Mouse (Mus musculus): ENCODE data around the gene Fam76a. TPM values are rescaled to one million over a fixed set of nuclear protein-coding genes. Genes with fewer than 3 reads are reported as not detected.
A peak's percentile ranks its signal among the peaks of the same experiment; 100 is the strongest.

The Fam76a gene
- polyA plus RNA-seq, 1 experiment from 2014 or later, result 24.6 TPM

GRCm38 (mm10) chr4:132946047-132947001 is 24.0 kb upstream of the Fam76a start:
- no peaks in the 10 kb centered on the region for H3K9me3 ChIP-seq (replicated peaks; ENCODE audit: control insufficient read depth, low read length)
- H3K27me3 ChIP-seq (ENCODE audit: control insufficient read depth, insufficient read depth, low read depth, low read length), result no peaks in the 10 kb centered on the region
- 17% methylated on average over 27 of the region's 27 CpGs for WGBS (ENCODE audit: insufficient replicate concordance)
- peak overlapping the region; percentile 28 for H3K9ac ChIP-seq (ENCODE audit: low read depth, low read length)
- peak overlapping the region; percentile 47 for H3K4me2 ChIP-seq (ENCODE audit: low read depth, low read length)
- ATAC-seq (ENCODE audit: low read depth), result peak; percentile 47
- no peaks in the 10 kb centered on the region for H3K36me3 ChIP-seq (ENCODE audit: control insufficient read depth, insufficient read depth)
- H3K27ac ChIP-seq (ENCODE audit: low read length), result peak overlapping the region; percentile 74
- peak overlapping the region; percentile 14 for H3K4me3 ChIP-seq (ENCODE audit: low read depth, low read length)
- H3K4me1 ChIP-seq (ENCODE audit: control insufficient read depth, low read depth, low read length), result peaks cover 21% of the 10 kb centered on the region

- no peaks in the 10 kb centered on the region for H3K9me3 ChIP-seq (replicated peaks; ENCODE audit: control insufficient read depth, low read length)
Measured at GRCm38 (mm10) chr4:132945261-132946046, 23.1 kb upstream of the Fam76a start.

GRCm38 (mm10) chr4:132944776-132945175 is 22.4 kb upstream of the Fam76a start:
- no peak for ATAC-seq (ENCODE audit: low read depth)
- WGBS (ENCODE audit: insufficient replicate concordance), result 50% methylated on average over 4 of the region's 4 CpGs
- Histone ChIP-seq H3K4me3 (ENCODE audit: low read depth, low read length) (no peak overlapping the region), H3K27me3 (ENCODE audit: control insufficient read depth, insufficient read depth, low read depth, low read length) (0 out of 2 replicates have a peak, but pooled peaks cover 4% of the 10 kb centered on the region), H3K9ac (ENCODE audit: low read depth, low read length) (no peak overlapping the region), H3K9me3 (replicated peaks; ENCODE audit: control insufficient read depth, low read length) (no peaks in the 10 kb centered on the region), H3K4me2 (ENCODE audit: low read depth, low read length) (no peak overlapping the region), H3K36me3 (ENCODE audit: control insufficient read depth, insufficient read depth) (no peaks in the 10 kb centered on the region), H3K4me1 (ENCODE audit: control insufficient read depth, low read depth, low read length) (peaks cover 13% of the 10 kb centered on the region), H3K27ac (ENCODE audit: low read length) (no peak overlapping the region)

More at GRCm38 (mm10) chr4:132945261-132946046, 23.1 kb upstream of the Fam76a start:
- Histone ChIP-seq H3K27me3 (ENCODE audit: control insufficient read depth, insufficient read depth, low read depth, low read length) (0 out of 2 replicates have a peak, but pooled peaks cover 3% of the 10 kb centered on the region), H3K4me2 (ENCODE audit: low read depth, low read length) (peak overlapping the region; percentile 47), H3K4me3 (ENCODE audit: low read depth, low read length) (peak overlapping the region; percentile 14), H3K4me1 (ENCODE audit: control insufficient read depth, low read depth, low read length) (peaks cover 20% of the 10 kb centered on the region), H3K9ac (ENCODE audit: low read depth, low read length) (peak overlapping the region; percentile 28; the same call in 1 of the 2 replicates), H3K36me3 (ENCODE audit: control insufficient read depth, insufficient read depth) (no peaks in the 10 kb centered on the region), H3K27ac (ENCODE audit: low read length) (peak overlapping the region; percentile 74)
- ATAC-seq (ENCODE audit: low read depth), result peak; percentile 67
- WGBS (ENCODE audit: insufficient replicate concordance), result 4% methylated on average over 15 of the region's 15 CpGs

- 0 out of 2 replicates have a peak, but pooled peaks cover 4% of the 10 kb centered on the region for H3K27me3 ChIP-seq (ENCODE audit: control insufficient read depth, insufficient read depth, low read depth, low read length)
- no peak overlapping the region for H3K4me3 ChIP-seq (ENCODE audit: low read depth, low read length)
- no peaks in the 10 kb centered on the region for H3K9me3 ChIP-seq (replicated peaks; ENCODE audit: control insufficient read depth, low read length)
- no peaks in the 10 kb centered on the region for H3K36me3 ChIP-seq (ENCODE audit: control insufficient read depth, insufficient read depth)
- peaks cover 13% of the 10 kb centered on the region for H3K4me1 ChIP-seq (ENCODE audit: control insufficient read depth, low read depth, low read length)
- H3K27ac ChIP-seq (ENCODE audit: low read length), result no peak overlapping the region
- ATAC-seq (ENCODE audit: low read depth), result no peak
- WGBS (ENCODE audit: insufficient replicate concordance), result 24% methylated on average over 12 of the region's 12 CpGs
- H3K4me2 ChIP-seq (ENCODE audit: low read depth, low read length), result no peak overlapping the region
- no peak overlapping the region for H3K9ac ChIP-seq (ENCODE audit: low read depth, low read length)
Measured at GRCm38 (mm10) chr4:132944106-132944505, 21.7 kb upstream of the Fam76a start.

- 0 out of 2 replicates have a peak, but pooled peaks cover 4% of the 10 kb centered on the region for H3K27me3 ChIP-seq (ENCODE audit: control insufficient read depth, insufficient read depth, low read depth, low read length)
- no peak overlapping the region for H3K27ac ChIP-seq (ENCODE audit: low read length)
- H3K9ac ChIP-seq (ENCODE audit: low read depth, low read length), result no peak overlapping the region
- H3K36me3 ChIP-seq (ENCODE audit: control insufficient read depth, insufficient read depth), result no peaks in the 10 kb centered on the region
- no peaks in the 10 kb centered on the region for H3K9me3 ChIP-seq (replicated peaks; ENCODE audit: control insufficient read depth, low read length)
- WGBS (ENCODE audit: insufficient replicate concordance), result 61% methylated on average over 8 of the region's 8 CpGs
- H3K4me2 ChIP-seq (ENCODE audit: low read depth, low read length), result no peak overlapping the region
- no peak overlapping the region for H3K4me3 ChIP-seq (ENCODE audit: low read depth, low read length)
- ATAC-seq (ENCODE audit: low read depth), result no peak
- H3K4me1 ChIP-seq (ENCODE audit: control insufficient read depth, low read depth, low read length), result peaks cover 13% of the 10 kb centered on the region
Measured at GRCm38 (mm10) chr4:132943088-132943487, 20.7 kb upstream of the Fam76a start.

GRCm38 (mm10) chr4:132941012-132941729 is 18.8 kb upstream of the Fam76a start:
- H3K9me3 ChIP-seq (replicated peaks; ENCODE audit: control insufficient read depth, low read length), result no peaks in the 10 kb centered on the region
- no peak overlapping the region for H3K9ac ChIP-seq (ENCODE audit: low read depth, low read length)
- WGBS (ENCODE audit: insufficient replicate concordance), result 52% methylated on average over 23 of the region's 23 CpGs
- no peak overlapping the region for H3K4me2 ChIP-seq (ENCODE audit: low read depth, low read length)
- ATAC-seq (ENCODE audit: low read depth), result no peak
- H3K36me3 ChIP-seq (ENCODE audit: control insufficient read depth, insufficient read depth), result no peaks in the 10 kb centered on the region
- no peak overlapping the region for H3K4me3 ChIP-seq (ENCODE audit: low read depth, low read length)
- H3K27me3 ChIP-seq (ENCODE audit: control insufficient read depth, insufficient read depth, low read depth, low read length), result 0 out of 2 replicates have a peak, but pooled peaks cover 4% of the 10 kb centered on the region
- H3K4me1 ChIP-seq (ENCODE audit: control insufficient read depth, low read depth, low read length), result peaks cover 6% of the 10 kb centered on the region
- H3K27ac ChIP-seq (ENCODE audit: low read length), result no peak overlapping the region

- H3K4me2 ChIP-seq (ENCODE audit: low read depth, low read length), result no peak overlapping the region
- no peaks in the 10 kb centered on the region for H3K9me3 ChIP-seq (replicated peaks; ENCODE audit: control insufficient read depth, low read length)
- 0 out of 2 replicates have a peak, but pooled peaks cover 4% of the 10 kb centered on the region for H3K27me3 ChIP-seq (ENCODE audit: control insufficient read depth, insufficient read depth, low read depth, low read length)
- ATAC-seq (ENCODE audit: low read depth), result no peak
- WGBS (ENCODE audit: insufficient replicate concordance), result 23% methylated on average over 22 of the region's 22 CpGs
- H3K9ac ChIP-seq (ENCODE audit: low read depth, low read length), result no peak overlapping the region
- H3K4me1 ChIP-seq (ENCODE audit: control insufficient read depth, low read depth, low read length), result no peaks in the 10 kb centered on the region
- no peak overlapping the region for H3K4me3 ChIP-seq (ENCODE audit: low read depth, low read length)
- no peak overlapping the region for H3K27ac ChIP-seq (ENCODE audit: low read length)
- H3K36me3 ChIP-seq (ENCODE audit: control insufficient read depth, insufficient read depth), result no peaks in the 10 kb centered on the region
Measured at GRCm38 (mm10) chr4:132939421-132940127, 17.2 kb upstream of the Fam76a start.
